Mouse (Mus musculus) embryo, embryonic 9.5 days (tissue): Measurements from ENCODE around the gene Pctp.

Source experiments
- DNase-seq: peaks from one replicate; pipeline ENCODE4 v3.0.0-alpha.2; 2017; ENCODE audit errors: extremely low spot score

Gene Pctp

DNA sequence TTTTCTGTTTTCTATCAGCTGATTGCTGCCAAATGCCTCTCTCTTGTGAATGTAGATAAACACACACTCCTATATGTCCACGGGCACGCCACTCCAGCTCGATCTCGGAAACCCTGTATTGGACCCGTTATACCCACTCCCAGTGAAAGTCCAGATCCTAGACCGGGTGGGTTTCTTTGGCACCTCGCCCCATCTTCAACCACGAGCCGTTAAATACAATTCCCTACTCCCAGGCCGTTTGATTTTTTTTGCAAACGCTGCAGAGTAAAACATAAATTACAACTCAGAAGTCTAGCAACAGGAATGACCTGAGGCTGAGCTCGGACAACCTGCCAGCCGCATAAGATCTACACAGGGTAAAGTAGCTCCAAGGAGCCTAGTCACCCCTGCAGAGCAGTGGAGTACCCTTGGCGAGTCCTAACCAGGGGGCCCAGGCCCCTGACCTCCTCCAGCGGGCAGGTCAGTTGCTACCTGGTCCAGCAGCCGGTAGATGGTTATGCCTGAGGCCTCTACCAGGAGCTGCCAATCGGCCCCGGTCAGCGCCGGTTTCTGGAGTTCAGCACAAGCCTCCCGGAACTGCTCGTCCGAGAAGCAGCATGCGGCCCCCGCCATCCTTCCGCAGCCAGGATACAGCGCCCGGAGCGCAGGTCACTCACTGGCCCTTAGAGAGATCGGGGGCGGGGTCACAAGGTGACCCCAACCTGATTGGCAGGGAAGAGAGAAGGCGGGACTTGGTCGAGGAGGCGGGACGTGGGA lies at the start of gene Pctp:
Gene Pctp, minus strand, starts transcription at position 664 of the 756 bp plus-strand sequence.
- peak; percentile 89 for DNase-seq

DNA sequence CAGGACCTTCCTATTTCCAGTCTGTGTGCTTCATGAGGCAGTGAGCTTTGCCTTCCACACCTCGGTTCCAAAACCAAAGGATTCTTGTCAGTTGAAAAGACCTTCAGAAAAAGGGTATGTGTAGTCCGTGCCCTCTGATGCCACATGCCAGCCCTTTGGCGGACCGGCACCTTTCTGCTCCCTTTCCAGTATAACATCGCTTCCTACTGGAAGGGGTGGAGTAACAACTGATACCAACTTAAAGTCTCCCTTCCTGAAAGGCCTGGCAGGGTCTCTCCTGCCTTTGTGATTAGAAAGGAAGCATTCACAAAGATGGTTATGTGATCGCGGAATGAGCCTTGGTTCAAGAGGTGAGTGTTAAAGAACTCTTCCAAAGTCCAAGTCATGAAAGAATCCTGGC lies 47.3 kb upstream of the Pctp start:
- DNase-seq, result no peak

DNA sequence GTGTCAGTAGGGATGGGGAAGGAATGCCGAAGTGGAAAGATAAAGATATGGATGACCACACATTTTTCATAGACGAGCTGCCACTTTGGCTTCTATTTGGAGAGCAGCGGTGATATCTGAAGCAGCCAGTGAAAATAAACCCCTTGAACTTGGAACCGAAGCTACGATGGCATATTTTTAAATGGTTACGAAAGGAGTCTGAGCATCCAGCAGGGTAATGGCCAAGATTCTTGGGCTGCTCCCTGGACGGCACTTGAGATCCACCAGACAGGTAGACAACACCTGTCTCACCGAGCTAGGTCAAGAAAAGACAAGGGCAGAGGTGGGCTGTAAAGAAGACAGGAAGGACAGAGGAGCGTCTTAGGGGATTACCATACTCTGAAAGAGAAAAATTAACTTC lies 44.6 kb upstream of the Pctp start:
- DNase-seq, result no peak

DNA sequence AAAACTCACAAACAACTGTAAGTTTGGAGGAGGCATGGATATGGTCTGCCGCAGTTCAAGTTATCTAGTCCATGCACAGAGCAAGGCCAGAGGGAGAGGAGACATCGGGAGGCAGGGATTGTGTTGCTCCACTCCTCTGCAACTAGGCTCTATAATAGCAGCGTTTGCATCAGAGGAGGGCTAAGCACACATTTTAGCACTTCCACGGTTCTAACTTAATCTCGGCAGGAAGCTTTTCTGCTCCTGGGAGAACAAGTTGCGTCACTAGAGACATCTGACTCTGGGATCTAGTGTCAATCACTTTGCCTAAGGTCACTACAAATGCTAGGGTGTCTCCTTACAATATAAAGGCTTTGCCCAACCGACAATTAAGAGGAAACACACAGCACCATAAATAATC lies 43.5 kb upstream of the Pctp start:
- DNase-seq, result no peak

DNA sequence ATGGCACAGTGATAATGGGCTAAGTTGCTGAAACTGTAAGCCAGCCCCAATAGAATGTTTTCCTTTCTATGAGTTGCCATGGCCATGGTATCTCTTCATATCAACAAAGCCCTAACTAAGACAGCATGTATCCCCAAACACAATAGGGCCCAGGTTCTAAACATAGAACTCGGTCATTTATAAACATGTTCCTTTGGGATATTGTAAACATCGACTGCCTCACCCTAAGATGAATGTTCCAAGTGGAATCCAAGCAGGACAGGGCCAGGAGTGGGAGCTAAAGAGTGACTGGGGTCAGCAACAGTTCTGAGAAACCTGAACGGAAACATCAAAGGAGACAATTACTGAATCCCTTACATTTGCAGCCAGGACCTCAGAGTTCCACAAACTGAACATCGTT lies 41.8 kb upstream of the Pctp start:
- DNase-seq, result no peak

DNA sequence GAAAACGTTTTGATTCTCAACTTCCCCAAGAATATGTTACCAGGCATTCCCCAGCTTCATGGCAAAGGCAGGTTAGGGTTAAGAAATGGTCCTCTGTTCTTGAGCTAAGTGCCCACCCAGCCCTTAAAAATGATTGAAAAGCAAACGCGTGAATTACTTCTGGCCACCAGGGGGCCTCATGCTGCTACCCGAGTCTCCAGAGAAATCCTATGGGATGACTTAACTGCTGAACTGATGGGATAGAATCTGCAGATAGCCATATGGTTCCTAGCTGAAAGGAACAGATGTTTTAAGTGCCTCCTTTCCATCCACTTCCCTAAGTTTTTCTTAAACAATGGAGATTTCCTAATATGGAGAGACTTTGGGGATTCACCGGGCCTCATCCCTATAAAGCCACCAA lies 35.3 kb upstream of the Pctp start:
- DNase-seq, result peak; percentile 56

DNA sequence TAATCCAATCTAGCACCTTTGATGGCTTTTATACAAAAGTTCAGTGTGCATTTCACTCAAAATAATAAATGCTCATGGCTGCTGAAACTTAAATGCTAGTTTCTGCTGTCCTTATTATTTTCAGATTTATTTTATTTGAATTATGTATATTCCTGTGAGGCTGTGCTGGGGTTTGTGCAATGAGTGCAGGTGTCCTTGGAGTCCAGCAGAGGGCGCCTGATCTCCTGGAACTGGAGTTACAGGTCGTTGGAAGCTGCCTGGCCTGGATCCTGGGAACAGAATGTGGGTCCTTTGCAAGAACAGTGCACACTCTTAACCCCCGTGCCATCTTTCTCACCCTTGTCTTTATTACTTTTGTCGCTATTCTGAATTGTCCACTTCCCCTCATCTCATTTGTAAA lies 33.7 kb upstream of the Pctp start:
- no peak for DNase-seq

DNA sequence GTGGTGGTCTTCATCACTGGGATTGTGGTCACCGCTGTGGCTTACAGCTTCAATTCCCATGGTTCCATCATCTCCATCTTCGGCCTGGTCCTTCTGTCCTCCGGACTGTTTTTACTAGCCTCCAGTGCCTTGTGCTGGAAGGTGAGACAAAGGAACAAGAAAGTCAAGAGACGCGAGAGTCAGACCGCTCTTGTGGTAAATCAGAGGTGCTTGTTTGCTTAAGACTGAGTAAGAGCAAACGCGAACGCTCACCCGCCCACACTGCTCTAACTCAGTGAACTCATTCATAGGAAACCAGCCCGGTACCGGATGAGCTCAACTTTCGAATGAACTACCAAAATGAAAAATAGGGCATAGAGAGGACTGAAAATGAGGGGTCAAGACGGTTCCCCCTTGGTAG lies 32.8 kb upstream of the Pctp start:
- DNase-seq, result no peak

DNA sequence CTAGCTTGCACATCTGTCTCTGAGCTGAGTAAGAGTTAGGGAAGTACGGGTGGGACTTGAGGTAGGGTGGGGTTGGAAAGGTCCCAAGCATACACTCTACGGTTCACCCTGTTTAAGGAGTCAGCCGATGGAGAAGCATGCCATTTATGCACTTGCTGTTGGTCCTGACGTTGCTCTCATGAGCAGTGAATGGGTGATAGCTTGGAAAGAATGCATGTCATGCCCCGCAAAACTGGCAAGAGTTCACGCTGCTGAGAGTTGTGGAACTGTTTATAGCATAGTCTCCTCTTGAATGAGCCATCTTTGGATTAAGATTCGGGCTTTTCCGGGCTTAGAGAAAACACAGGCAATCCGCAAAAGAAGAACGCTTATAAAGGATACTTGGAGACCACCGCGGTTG lies 32.0 kb upstream of the Pctp start:
- DNase-seq, result no peak

DNA sequence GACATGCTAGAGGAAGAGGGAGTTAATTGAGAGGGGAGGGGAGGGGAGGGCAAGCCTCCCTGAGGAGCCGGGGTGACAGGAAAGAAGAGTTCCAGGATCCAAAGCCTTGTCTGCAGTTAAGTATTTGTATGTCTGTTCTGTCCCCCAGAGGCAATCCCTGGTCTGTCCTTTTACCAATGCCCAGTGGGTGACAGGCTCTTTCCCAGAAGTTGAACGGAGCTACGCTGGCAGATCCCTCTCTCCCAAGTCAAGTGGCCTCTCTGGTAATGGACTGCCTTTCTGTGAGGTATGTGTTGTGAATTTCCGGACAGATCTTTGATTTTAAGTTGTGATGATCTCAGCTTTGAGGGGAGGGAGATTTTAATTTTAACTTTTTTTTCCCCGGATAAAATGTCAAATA lies 30.7 kb upstream of the Pctp start:
- DNase-seq, result no peak

DNA sequence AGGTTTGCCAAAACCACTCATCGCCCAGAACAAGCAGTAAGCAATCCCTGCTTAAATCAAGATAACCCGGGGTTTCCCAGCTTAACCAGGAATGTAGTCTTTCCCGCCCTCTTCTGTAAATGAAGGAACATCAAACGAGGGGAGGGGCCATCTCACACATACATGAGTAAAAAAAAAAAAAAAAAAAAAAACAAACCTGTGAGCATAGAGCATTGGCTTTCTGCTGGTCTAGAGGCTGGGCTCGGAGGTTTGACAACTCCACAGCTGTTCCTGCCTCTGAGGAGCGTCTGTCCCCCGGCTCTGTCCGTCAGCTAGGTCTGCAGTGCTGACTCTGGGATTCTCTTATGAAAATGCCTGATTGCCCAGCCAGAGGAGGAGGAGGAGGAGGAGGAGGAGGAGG lies 30.1 kb upstream of the Pctp start:
- DNase-seq, result no peak

DNA sequence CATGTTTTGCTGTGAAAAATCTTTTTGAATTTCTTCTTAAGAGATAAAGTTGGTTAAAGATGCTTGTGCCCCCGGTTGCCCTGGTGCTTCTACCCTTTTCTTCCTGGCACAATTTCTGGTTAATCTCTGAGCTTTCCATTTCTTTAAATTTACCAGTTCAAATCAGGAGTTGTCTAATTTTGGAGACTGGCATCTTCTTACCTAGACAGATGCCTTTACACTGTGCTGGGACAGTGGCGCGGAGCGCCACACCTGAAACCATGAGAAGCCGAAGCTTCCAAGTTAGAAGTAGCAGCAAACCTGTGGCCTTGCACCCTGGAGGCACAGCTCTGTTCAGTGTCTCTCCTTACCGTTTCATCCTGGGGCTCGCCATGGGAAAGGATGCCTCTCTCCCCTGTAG lies 28.4 kb upstream of the Pctp start:
- no peak for DNase-seq

DNA sequence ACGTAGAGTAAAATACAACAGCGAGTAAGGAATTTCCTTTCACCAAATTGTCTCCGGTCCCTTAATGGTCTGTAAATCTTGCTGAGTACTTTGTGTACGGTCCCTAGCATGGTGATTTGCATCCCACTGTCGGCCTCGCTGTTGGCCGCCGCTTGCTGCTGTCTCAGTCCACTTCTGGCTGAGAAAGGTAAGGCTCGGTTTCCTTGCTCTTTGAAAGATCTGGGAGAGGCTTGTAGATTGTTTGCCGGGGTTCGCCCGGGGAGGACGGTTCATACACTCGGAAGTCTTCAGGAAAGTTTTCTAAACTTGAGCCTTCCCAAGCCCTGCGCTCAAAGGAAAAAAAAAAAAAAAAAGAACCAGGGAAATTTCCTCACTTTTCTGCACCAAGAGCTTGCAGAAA lies 27.9 kb upstream of the Pctp start:
- DNase-seq, result peak; percentile 70

DNA sequence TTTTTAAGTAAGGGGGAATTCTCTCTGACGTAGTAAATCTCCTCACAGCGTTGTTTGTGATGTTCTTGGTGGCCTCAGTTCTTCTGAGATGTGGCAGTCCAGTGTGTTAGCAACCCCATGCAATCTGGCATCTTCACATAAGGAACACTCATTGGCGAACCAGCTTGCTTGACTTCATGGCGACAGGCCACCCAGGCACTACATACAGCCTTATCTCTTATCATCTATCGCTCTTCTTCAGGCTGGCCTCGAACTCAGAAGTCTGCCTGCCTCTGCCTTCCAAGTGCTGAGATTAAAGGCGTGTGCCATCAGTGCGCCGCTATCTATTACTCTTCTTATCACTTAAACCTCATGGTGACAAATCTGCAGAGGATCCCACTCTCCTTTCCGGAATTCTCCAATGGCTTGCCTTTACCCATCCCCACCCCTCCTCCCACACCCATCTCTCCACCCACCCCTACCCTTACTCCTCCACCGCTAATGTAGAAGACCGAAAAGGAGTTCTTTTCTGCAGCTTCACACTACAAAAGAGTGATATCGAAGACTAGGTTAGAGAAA lies 27.2 kb upstream of the Pctp start, which contains the start of gene Tmem100:
Gene Tmem100, plus strand, starts transcription at position 508 of the 558 bp plus-strand sequence.
- DNase-seq, result no peak

DNA sequence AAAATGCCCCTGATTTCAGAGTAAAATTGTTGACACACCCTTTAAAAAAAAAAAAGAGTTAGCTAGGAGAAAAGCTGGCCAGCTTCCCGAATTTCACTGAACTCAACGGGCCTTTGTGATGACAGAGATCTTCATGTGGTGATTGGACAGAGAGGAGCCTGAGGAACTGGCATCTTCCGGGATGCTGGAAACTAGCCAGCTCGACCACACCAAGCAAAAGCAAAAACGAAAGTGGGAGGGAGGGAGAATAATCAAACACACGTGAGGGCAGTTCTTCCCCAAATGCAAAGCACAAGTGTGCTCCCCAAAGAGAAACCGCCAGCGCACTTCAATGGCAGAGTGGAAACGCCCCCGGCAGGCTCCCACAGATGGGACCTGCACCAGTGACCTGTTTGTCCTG lies 26.7 kb upstream of the Pctp start:
- DNase-seq, result no peak

DNA sequence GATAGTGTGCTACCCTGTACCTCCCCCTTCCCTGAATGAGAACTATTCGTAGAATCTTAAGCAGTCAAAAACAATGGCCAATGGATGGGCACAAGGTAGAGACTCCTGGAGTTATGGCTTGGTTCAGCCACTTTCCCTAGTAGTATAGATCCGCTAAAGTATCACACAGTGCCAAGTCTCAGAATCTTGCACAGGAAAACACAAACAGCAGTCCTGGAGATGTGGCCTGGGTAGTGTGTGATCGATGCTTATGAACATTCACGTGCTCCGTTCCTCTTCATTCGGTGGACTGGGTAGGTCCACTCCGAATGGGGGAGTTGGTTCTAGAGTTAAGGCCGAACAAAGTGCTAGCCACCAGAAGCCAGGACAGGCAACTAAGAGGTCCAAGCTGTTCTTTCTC lies 26.1 kb upstream of the Pctp start:
- no peak for DNase-seq

DNA sequence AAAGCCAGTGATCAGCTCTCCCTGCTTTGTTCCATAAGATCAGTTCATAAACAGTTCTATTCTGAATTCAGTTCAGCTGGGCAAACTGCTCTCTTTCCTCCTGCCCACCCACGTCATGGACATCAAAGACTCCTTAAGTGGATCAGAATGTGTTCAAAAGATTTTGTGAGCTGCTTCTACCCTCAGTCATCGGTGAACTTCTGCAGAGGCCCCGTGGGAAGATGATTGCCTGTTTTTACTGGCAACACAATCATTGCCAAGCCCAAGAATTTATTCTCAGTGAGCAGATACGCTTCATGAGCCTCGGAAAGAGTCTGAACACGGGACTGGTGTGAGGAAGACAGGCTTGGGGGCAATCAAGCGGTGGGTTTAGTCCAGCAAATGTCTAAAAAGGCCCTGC lies 24.5 kb upstream of the Pctp start:
- DNase-seq, result no peak

DNA sequence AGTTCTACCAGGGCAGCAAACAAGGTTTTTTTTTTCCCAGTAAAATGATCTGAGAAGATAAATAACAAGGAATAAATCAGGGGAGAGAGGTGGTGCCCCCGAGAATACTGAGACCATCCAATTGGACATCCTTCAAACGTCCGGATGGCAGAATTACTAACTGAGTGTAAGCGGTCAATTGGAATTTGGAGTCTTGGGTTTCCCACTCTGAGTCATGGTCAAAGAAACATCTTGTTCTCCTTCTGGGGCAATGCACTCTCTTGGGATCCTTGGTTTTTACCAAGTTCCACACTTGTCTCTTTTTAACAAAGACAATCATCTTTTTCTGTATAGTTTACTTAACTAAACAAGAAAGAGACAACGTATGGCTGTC lies 24.1 kb upstream of the Pctp start:
- no peak for DNase-seq

DNA sequence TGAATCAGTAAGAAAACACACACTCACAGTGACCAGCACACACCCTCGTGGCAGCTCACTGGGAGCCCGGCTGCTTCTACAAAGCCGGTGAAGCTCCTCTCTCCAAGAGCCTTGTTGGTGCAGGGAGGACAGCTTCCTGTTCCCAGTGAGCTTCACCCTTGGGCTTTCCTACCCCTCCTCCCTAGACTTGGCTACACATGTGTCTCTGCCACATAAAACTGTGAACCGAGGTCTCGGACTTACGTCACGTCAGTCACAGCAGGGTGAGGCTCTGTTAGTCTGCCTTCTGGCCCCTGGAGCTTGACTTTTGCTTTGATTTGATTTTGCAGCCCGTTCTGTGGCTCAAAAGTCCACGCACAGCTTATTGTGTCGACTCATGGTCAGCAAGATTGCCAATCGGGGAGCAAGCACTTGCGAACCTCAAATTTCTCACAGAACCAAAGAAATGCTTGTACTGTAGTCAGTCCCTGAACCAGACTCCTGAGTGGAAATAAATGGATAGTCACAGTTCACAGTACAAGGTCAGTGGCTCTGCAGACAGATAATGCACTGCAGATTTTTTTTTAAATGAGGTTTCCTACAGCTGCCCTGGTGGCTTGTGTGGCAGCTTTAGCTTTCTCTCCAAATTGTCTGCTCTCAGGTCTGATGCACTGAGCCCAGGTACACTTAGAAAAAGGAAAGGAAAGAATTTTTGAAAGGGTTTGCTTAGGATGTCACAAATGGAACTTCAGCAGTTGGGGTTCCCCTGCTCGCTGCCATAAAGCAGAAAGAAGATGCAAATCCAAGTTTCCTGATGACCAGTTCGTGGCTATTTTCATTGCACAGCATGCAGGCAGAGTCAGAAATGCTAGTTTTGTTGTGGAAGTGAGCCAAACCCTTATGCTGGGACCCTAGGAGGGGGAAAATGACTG lies 23.5 kb upstream of the Pctp start:
- DNase-seq, result no peak

DNA sequence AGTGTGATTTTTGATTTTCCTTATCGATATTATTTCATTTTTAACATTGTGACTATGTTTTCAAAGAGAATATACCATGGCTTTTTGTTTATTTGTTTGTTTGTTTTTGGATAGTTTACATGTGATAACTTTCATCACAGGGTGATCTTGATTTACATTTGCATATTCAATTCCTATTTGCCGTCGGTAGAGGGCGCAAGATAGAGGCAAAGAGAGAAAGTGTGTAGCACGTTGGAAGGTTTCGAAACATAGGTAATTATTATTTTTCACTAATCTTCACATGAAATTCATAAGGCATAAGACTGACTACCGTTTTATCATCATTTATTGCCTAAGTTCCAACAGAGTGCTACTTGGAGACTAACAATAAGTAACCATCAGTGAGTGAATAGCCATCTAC lies 16.5 kb upstream of the Pctp start:
- no peak for DNase-seq

DNA sequence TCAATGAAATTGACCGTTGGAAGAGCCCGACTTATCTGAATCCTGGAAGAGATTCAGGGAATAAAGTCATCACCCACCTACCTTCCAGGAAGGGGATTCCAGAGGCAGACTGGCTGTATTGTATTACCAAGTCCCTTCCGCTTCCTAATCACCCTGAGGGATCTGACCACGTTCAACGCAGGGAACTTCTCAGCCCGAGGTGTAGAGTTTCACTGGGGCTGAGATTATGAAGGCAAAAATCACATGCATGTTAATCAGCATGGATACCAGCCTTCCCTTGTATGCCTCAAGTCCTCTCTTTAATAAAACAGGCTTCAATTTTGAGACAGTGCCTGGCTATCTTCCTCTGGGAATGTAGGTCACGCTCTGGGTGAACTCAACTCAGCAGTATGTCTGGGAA lies 12.6 kb upstream of the Pctp start:
- DNase-seq, result no peak

DNA sequence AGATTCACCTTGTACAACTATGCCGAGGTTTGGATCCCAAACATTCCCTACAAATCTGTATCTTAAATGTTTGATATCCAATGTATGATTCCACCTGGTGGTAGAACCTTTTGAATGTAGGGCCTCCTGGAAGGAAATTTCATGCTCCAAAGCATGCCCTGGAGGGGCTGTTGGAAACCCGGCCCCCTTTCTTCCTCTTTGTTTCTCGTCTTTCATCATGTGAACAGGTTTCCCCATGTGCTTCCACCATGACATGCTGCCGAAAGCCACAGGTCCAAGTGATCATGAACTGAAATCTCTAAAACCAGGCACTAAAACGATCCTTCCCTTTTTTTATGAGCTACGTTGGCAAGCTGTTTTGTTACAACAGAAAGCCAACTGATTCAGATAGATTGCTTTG lies 11.0 kb upstream of the Pctp start:
- DNase-seq, result no peak
